Mouse (Mus musculus) liver, embryonic 14.5 days (tissue): ENCODE measurements around the gene Myo9b.

Source experiments
- CTCF ChIP-seq: IDR thresholded peaks from 2 replicates; pipeline ENCODE4 v1.5.1; 2016; ENCODE audit warnings: antibody characterized with exemption, low read depth, control low read depth
- EP300 ChIP-seq: IDR thresholded peaks from 2 replicates; pipeline ENCODE4 v1.6.1; 2016; ENCODE audit warnings: antibody characterized with exemption, low read depth

DNA sequence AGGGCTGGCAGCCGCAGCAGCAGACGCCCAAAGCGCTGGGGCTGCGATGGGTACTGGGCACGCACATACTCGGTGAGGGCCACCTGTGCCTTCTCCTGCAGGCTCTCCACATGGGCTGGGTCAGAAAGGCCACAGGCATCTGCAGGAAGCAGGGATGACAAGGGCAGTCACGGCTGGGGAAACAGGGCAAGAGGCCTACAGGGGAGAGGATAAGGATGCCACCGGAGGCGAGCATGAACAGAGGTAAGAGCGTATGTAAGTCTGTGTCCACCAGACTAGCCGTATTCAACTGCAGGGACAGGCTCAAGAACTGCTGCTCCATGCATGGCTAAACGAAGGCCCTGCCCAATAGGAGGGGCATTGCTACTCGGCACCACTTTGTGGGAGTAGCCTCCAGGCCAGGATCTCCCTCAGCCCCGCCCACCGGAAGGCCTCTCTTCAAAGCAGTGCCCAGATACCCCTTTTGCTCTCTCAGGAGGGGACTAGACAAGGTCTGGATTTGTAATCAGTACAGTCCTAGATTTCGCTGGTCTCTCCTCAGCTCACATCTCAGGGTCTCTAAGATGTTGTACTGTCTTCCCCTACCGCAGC lies 102.2 kb downstream of the Myo9b start:
- no peak for TF ChIP-seq CTCF
- TF ChIP-seq EP300, result no peak
